Mouse (Mus musculus): ENCODE data around the gene Akap2. TPM values are rescaled to one million over a fixed set of nuclear protein-coding genes. Genes with fewer than 3 reads are reported as not detected.

The Akap2 gene
- polyA plus RNA-seq, 1 experiment from 2014 or later: 9.6 TPM

DNA sequence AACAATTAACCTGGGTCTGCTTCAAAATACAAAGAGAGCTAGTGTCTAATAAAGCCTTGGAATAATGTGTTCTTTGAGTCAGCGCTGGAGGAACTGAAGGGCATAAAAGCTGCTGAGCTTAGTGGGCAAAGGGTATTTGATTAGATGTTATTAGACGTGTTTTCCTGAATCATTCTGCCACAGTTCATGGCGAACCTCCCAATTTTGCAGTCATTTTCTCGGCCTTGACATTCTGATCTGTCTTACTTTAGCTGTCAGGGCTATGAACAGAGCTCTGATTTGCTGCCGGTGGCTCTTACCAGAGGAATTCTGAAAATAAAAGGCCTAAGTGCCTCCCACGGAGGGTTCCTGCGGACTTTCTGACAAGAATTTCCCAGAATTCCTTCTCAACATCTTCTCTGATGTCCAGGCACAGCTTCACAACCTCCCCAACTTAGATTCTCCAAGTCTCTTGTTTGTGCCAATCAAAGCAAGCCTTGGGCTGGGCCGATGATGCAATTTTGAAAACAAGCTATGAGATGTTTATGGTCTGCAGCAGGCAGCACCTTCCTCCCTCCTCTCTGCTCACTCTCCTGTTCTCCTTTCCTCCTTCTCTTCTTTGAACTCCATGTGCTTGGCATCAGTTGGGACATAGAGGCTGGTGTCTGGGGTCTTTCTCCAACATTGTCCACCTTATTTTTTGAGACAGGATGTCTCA, 21.5 kb downstream of the Akap2 start:
- TF ChIP-seq CTCF (IDR thresholded peaks at IDR 0.05; ENCODE audit: low read depth): no peak
- Histone ChIP-seq H3K27ac (ENCODE audit: low read depth, low read length) (no peak overlapping the region), H3K27me3 (replicated peaks; ENCODE audit: control insufficient read depth, insufficient read depth, low read length) (no peaks in the 10 kb centered on the region), H3K9ac (ENCODE audit: low read depth, low read length) (no peak overlapping the region), H3K9me3 (ENCODE audit: control insufficient read depth) (no peaks in the 10 kb centered on the region), H3K4me2 (replicated peaks; ENCODE audit: low read depth) (no peak overlapping the region), H3K36me3 (ENCODE audit: control insufficient read depth, insufficient read depth) (no peaks in the 10 kb centered on the region), H3K4me3 (ENCODE audit: low read depth, low read length) (no peak overlapping the region), H3K4me1 (replicated peaks; ENCODE audit: control insufficient read depth, insufficient read depth, low read length) (no peaks in the 10 kb centered on the region)
- WGBS: 74% methylated on average over 8 of the region's 8 CpGs
- ATAC-seq: no peak

DNA sequence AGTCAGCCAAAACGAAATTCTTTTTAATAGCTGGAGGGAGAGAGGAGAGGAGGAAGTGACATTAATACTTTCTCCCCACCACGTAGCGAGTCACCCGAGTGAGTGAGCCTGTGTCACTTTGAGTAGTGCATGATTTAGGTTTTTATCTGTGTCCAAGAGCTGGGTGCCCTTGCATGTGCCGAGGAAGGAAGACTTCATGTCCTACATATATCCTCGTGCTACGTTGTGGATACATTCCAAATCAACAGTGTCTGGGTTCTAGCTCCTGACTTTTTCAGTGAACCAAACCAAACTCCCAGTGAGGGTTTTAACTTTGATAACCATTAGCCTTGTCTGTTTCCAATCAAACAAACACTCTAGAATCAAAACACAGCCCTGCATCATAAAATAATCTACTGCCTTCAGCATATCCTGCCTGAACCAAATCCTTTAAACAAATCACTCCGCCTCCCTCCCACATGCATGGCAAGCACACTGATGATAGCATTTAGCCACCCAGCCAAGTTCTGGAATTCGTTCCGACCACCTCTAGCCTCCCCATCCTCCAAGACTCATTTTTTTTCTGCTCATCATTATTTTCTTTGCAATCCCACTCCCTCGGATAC, 26.0 kb downstream of the Akap2 start:
- WGBS: 54% methylated on average over 11 of the region's 11 CpGs
- TF ChIP-seq CTCF (IDR thresholded peaks at IDR 0.05; ENCODE audit: low read depth): no peak

DNA sequence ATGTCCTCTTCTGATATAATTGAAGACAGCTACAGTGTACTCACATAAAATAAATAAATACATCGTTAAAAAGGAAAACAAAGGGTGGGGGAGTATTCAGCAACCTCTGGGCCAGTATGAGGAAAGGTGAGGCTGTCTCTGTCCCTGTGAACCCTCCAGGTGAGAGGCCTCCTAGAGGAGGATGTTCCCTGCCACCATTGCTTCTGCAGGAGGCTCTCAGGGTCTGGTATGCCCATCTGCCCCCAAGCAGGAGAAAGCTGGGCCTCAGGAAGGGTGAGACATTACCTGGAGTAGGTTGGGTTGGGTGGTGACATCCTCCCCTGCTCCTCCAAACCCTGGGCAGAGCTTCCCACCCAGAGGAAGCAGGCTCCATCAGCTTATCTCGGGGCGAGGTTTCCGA, 33.2 kb downstream of the Akap2 start:
- H3K4me2 ChIP-seq (replicated peaks; ENCODE audit: low read depth): no peak overlapping the region
- TF ChIP-seq CTCF (IDR thresholded peaks at IDR 0.05; ENCODE audit: low read depth): no peak
- H3K9ac ChIP-seq (ENCODE audit: low read depth, low read length): no peak overlapping the region
- H3K27me3 ChIP-seq (replicated peaks; ENCODE audit: control insufficient read depth, insufficient read depth, low read length): no peaks in the 10 kb centered on the region
- no peaks in the 10 kb centered on the region for H3K9me3 ChIP-seq (ENCODE audit: control insufficient read depth)
- ATAC-seq: no peak
- no peaks in the 10 kb centered on the region; the same call in 1 of the 2 replicates for H3K36me3 ChIP-seq (ENCODE audit: control insufficient read depth, insufficient read depth)
- no peak overlapping the region for H3K4me3 ChIP-seq (ENCODE audit: low read depth, low read length)
- H3K4me1 ChIP-seq (replicated peaks; ENCODE audit: control insufficient read depth, insufficient read depth, low read length): no peaks in the 10 kb centered on the region
- WGBS: 46% methylated on average over 4 of the region's 4 CpGs
- no peak overlapping the region for H3K27ac ChIP-seq (ENCODE audit: low read depth, low read length)

More for the DNA sequence above, 26.0 kb downstream of the Akap2 start:
- no peak overlapping the region for H3K4me2 ChIP-seq (replicated peaks; ENCODE audit: low read depth)
- H3K27ac ChIP-seq (ENCODE audit: low read depth, low read length): no peak overlapping the region
- H3K27me3 ChIP-seq (replicated peaks; ENCODE audit: control insufficient read depth, insufficient read depth, low read length): no peaks in the 10 kb centered on the region
- ATAC-seq: no peak
- H3K4me1 ChIP-seq (replicated peaks; ENCODE audit: control insufficient read depth, insufficient read depth, low read length): no peaks in the 10 kb centered on the region
- H3K9ac ChIP-seq (ENCODE audit: low read depth, low read length): no peak overlapping the region
- no peaks in the 10 kb centered on the region for H3K36me3 ChIP-seq (ENCODE audit: control insufficient read depth, insufficient read depth)
- H3K9me3 ChIP-seq (ENCODE audit: control insufficient read depth): no peaks in the 10 kb centered on the region
- no peak overlapping the region for H3K4me3 ChIP-seq (ENCODE audit: low read depth, low read length)

DNA sequence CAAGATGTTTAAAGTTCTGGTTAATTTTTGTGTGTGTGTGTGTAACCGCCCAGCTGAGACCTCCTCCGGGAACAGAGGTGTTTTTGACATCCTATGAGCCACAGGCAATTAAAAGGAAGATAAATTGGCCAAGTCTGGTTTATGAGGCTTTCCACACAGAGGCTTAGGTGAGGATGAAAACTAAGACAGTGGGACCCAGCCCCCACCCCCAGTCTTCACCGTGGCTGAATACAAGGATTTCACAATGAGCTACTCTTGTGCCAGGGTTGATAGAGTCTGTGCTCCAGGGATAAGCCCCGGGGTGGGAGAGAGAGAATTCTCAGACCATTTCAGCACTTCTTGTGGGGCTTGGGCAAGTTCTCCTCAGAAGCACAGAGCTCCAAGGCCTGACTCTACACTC, 33.6 kb downstream of the Akap2 start:
- TF ChIP-seq CTCF (IDR thresholded peaks at IDR 0.05; ENCODE audit: low read depth): no peak
- 63% methylated on average over 4 of the region's 4 CpGs for WGBS
- no peak overlapping the region for H3K4me3 ChIP-seq (ENCODE audit: low read depth, low read length)
- no peaks in the 10 kb centered on the region; the same call in 1 of the 2 replicates for H3K36me3 ChIP-seq (ENCODE audit: control insufficient read depth, insufficient read depth)
- no peak overlapping the region for H3K9ac ChIP-seq (ENCODE audit: low read depth, low read length)
- no peaks in the 10 kb centered on the region for H3K4me1 ChIP-seq (replicated peaks; ENCODE audit: control insufficient read depth, insufficient read depth, low read length)
- H3K27me3 ChIP-seq (replicated peaks; ENCODE audit: control insufficient read depth, insufficient read depth, low read length): no peaks in the 10 kb centered on the region
- no peaks in the 10 kb centered on the region for H3K9me3 ChIP-seq (ENCODE audit: control insufficient read depth)
- no peak overlapping the region for H3K4me2 ChIP-seq (replicated peaks; ENCODE audit: low read depth)
- no peak for ATAC-seq
- H3K27ac ChIP-seq (ENCODE audit: low read depth, low read length): no peak overlapping the region

DNA sequence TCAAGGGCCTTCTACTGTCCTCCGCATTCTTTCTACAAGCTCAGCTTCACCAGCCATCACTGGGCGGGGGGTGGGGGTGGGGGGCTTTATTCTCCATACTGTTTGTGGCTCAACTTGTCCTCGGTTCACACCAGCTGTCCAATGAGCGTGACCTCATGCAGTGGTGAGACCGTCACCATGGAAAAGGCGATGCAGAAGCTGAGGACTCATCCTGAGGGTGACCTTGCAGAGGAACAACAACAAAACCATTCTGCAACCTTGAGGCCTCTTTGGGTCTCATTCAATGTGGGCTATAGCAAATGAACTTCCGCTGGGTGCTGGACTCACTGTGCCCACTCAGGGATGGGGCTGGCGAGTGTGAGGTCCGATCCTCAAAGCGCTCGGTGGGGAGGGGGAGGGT, 34.1 kb downstream of the Akap2 start:
- H3K27me3 ChIP-seq (replicated peaks; ENCODE audit: control insufficient read depth, insufficient read depth, low read length): no peaks in the 10 kb centered on the region
- no peak overlapping the region for H3K9ac ChIP-seq (ENCODE audit: low read depth, low read length)
- no peak for ATAC-seq
- no peaks in the 10 kb centered on the region; the same call in 1 of the 2 replicates for H3K36me3 ChIP-seq (ENCODE audit: control insufficient read depth, insufficient read depth)
- no peaks in the 10 kb centered on the region for H3K9me3 ChIP-seq (ENCODE audit: control insufficient read depth)
- H3K4me2 ChIP-seq (replicated peaks; ENCODE audit: low read depth): no peak overlapping the region
- H3K27ac ChIP-seq (ENCODE audit: low read depth, low read length): no peak overlapping the region
- 92% methylated on average over 11 of the region's 11 CpGs for WGBS
- no peak for TF ChIP-seq CTCF (IDR thresholded peaks at IDR 0.05; ENCODE audit: low read depth)
- H3K4me3 ChIP-seq (ENCODE audit: low read depth, low read length): no peak overlapping the region
- no peaks in the 10 kb centered on the region for H3K4me1 ChIP-seq (replicated peaks; ENCODE audit: control insufficient read depth, insufficient read depth, low read length)

- Histone ChIP-seq H3K9me3 (ENCODE audit: control insufficient read depth) (no peaks in the 10 kb centered on the region), H3K36me3 (ENCODE audit: control insufficient read depth, insufficient read depth) (no peaks in the 10 kb centered on the region; the same call in 1 of the 2 replicates), H3K4me1 (replicated peaks; ENCODE audit: control insufficient read depth, insufficient read depth, low read length) (no peaks in the 10 kb centered on the region), H3K4me3 (ENCODE audit: low read depth, low read length) (no peak overlapping the region), H3K9ac (ENCODE audit: low read depth, low read length) (no peak overlapping the region), H3K27me3 (replicated peaks; ENCODE audit: control insufficient read depth, insufficient read depth, low read length) (no peaks in the 10 kb centered on the region), H3K27ac (ENCODE audit: low read depth, low read length) (no peak overlapping the region), H3K4me2 (replicated peaks; ENCODE audit: low read depth) (no peak overlapping the region)
- ATAC-seq: no peak
- TF ChIP-seq CTCF (IDR thresholded peaks at IDR 0.05; ENCODE audit: low read depth): no peak
- 89% methylated on average over 11 of the region's 11 CpGs for WGBS
These were observed 37.6 kb downstream of the Akap2 start for GRCm38 (mm10) chr4:57755085-57755484.
